Mouse (Mus musculus): ENCODE results near the gene Pid1. TPM values are rescaled to one million over a fixed set of nuclear protein-coding genes. Genes with fewer than 3 reads are reported as not detected.

The Pid1 gene
- 87.3 and 93.9 TPM in 2 replicates for polyA plus RNA-seq (2014; fragmentation: Nextera tagmentation; extraction: Ambion mirVana)

DNA sequence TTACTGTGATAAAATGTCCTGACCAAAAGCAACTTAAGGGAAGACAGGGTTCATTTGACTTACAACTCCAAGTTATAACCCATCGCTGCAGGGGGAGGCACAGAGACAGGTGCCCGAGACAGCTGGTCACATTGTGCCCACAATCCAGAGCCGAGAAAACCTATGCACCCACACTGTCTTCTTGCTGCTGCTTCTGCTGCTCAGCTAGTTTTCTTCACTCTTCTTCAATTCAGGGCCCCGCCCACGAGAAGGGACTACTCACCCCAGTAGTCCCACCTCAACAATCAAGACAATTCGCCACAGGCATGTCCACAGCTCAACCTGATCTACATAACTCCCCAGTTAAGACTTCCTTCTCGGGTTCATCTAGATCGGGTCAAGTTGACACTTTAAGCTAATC lies at the start of gene Pid1:
TSS of gene Pid1 (minus strand) at position 214 of the 400 bp plus-strand sequence.
- Histone ChIP-seq H3K4me2 (ENCODE audit: low read length) (no peak within 1 kb of the TSS), H3K36me3 (ENCODE audit: control insufficient read depth, insufficient read depth, low read length) (no peaks in the 10 kb centered on the region), H3K9me3 (ENCODE audit: control insufficient read depth, low read length) (no peaks in the 10 kb centered on the region), H3K27ac (replicated peaks; ENCODE audit: low read depth, low read length) (no peak within 1 kb of the TSS), H3K9ac (replicated peaks; ENCODE audit: low read length) (no peak within 1 kb of the TSS), H3K4me1 (ENCODE audit: control insufficient read depth, insufficient read depth, low read length) (no peaks in the 10 kb centered on the region), H3K4me3 (replicated peaks; ENCODE audit: low read depth, low read length) (no peak within 1 kb of the TSS), H3K27me3 (ENCODE audit: control insufficient read depth, insufficient read depth, low read length) (no peaks in the 10 kb centered on the region)
- no peak for ATAC-seq (ENCODE audit: low FRiP score, low TSS enrichment)
- no peak for DNase-seq
- 87% methylated on average over 8 of the region's 8 CpGs for WGBS

DNA sequence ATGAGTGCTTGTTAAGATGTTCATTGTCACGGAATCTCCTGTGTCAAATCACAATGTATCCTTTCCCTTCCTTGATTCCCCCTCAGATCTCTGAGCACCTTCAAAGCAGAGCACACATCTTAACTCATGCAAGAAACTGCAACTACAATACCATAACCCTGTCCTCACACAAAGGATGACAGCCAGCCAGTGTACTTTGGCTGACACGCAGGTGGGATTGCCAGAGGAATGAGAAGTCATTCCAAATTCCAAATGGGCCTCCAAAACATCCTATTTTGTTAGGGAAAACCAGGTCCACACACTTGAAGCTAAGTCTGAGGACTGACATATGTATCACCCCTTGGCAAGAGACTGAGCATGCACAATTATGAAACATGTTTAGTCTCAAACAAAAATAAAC lies 45.5 kb upstream of the Pid1 start:
- H3K9me3 ChIP-seq (ENCODE audit: control insufficient read depth, low read length): no peaks in the 10 kb centered on the region
- no peaks in the 10 kb centered on the region for H3K27me3 ChIP-seq (ENCODE audit: control insufficient read depth, insufficient read depth, low read length)
- ATAC-seq (ENCODE audit: low FRiP score, low TSS enrichment) (no peak), DNase-seq (no peak)
- no peak overlapping the region for H3K9ac ChIP-seq (replicated peaks; ENCODE audit: low read length)
- H3K27ac ChIP-seq (replicated peaks; ENCODE audit: low read depth, low read length): no peak overlapping the region
- 87% methylated on average over 2 of the region's 2 CpGs for WGBS
- no peaks in the 10 kb centered on the region for H3K36me3 ChIP-seq (ENCODE audit: control insufficient read depth, insufficient read depth, low read length)
- H3K4me1 ChIP-seq (ENCODE audit: control insufficient read depth, insufficient read depth, low read length): peaks cover 2% of the 10 kb centered on the region; the same call in 1 of the 2 replicates
- no peak overlapping the region for H3K4me2 ChIP-seq (ENCODE audit: low read length)
- no peak overlapping the region for H3K4me3 ChIP-seq (replicated peaks; ENCODE audit: low read depth, low read length)

DNA sequence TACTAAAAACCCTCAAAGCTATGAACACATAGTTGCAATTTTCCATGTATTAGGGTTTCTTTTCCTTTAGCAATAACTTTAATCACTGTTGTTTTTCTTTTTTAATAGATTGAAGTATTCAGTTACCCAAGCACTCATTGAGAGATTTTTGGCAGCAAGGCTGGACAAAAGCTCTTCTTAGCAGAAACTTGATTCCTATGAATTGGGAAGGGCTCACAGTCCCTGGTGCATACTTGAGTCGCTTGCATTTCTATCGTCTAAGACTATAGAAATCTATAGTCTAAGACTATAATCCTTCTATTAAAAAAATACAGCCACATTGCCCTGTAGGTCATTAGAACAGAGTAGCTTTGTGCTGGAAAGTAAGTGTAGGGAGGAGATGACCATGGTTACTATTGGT lies 44.9 kb upstream of the Pid1 start:
- H3K27ac ChIP-seq (replicated peaks; ENCODE audit: low read depth, low read length): no peak overlapping the region
- H3K27me3 ChIP-seq (ENCODE audit: control insufficient read depth, insufficient read depth, low read length): no peaks in the 10 kb centered on the region
- H3K36me3 ChIP-seq (ENCODE audit: control insufficient read depth, insufficient read depth, low read length): no peaks in the 10 kb centered on the region
- H3K4me2 ChIP-seq (ENCODE audit: low read length): no peak overlapping the region
- H3K9ac ChIP-seq (replicated peaks; ENCODE audit: low read length): no peak overlapping the region
- H3K9me3 ChIP-seq (ENCODE audit: control insufficient read depth, low read length): no peaks in the 10 kb centered on the region
- no peak overlapping the region for H3K4me3 ChIP-seq (replicated peaks; ENCODE audit: low read depth, low read length)
- ATAC-seq (ENCODE audit: low FRiP score, low TSS enrichment) (no peak), DNase-seq (no peak)
- 79% methylated on average over 2 of the region's 2 CpGs for WGBS
- peaks cover 2% of the 10 kb centered on the region; the same call in 1 of the 2 replicates for H3K4me1 ChIP-seq (ENCODE audit: control insufficient read depth, insufficient read depth, low read length)

DNA sequence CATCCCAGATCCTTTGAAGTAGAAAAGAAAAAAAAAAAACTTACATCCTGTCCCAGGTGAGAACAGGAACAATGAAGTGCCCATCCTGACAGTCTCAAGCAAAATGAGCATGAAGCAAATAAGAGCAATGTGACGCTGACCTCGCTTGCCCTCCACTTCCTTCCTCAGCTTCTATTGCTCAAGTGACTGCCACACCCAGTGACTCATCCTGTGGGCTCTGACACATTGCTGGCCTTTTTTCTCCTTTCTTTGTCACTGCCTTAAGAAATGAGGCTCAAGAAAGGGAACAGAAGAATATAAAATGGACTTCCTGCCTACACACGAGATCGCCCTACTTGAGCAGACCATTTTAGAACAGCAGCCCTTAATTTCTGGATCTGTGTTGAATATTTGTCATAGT lies 42.9 kb upstream of the Pid1 start:
- Histone ChIP-seq H3K4me1 (ENCODE audit: control insufficient read depth, insufficient read depth, low read length) (peaks cover 2% of the 10 kb centered on the region; the same call in 1 of the 2 replicates), H3K27ac (replicated peaks; ENCODE audit: low read depth, low read length) (no peak overlapping the region), H3K9ac (replicated peaks; ENCODE audit: low read length) (no peak overlapping the region), H3K9me3 (ENCODE audit: control insufficient read depth, low read length) (no peaks in the 10 kb centered on the region), H3K27me3 (ENCODE audit: control insufficient read depth, insufficient read depth, low read length) (no peaks in the 10 kb centered on the region), H3K4me2 (ENCODE audit: low read length) (no peak overlapping the region), H3K4me3 (replicated peaks; ENCODE audit: low read depth, low read length) (no peak overlapping the region), H3K36me3 (ENCODE audit: control insufficient read depth, insufficient read depth, low read length) (no peaks in the 10 kb centered on the region)
- no peak for ATAC-seq (ENCODE audit: low FRiP score, low TSS enrichment)
- DNase-seq: no peak
- 91% methylated on average over 4 of the region's 4 CpGs for WGBS

DNA sequence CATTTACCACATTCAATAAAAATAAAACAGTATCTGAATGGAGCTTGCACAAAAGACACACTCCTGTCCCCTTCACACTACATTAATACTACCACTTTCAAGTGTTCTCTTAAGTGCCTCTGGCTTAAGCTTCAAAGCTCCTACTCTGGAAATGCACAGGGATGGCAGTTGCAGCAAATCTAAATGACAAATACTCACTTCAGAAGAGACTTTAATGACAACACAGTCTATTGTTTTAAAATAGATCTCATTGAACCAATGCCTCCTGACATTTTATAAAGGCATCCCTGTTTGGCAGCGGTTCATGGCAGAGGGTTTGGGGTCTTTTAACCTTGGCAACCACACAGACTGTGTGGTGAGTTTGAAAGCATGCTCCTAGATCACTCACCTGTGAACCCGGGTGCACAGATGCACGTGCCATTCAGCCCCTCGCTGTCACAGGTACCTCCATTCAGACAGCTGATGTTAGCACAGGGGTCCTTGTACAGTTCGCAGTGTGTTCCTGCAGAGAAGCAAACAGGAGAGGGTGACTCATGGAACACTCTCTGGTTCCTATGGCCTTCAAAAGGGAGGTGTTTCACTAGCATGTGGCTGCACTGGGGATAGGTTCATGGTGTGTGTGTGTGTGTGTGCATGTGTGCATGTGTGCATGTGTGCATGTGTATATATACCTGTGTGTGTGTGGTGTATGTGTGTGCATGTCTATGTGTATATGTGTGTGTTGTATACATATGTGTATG lies 41.7 kb upstream of the Pid1 start:
- Histone ChIP-seq H3K27ac (replicated peaks; ENCODE audit: low read depth, low read length) (no peak overlapping the region), H3K4me1 (ENCODE audit: control insufficient read depth, insufficient read depth, low read length) (peaks cover 2% of the 10 kb centered on the region; the same call in 1 of the 2 replicates), H3K4me3 (replicated peaks; ENCODE audit: low read depth, low read length) (no peak overlapping the region), H3K4me2 (ENCODE audit: low read length) (no peak overlapping the region), H3K36me3 (ENCODE audit: control insufficient read depth, insufficient read depth, low read length) (no peaks in the 10 kb centered on the region), H3K27me3 (ENCODE audit: control insufficient read depth, insufficient read depth, low read length) (no peaks in the 10 kb centered on the region), H3K9me3 (ENCODE audit: control insufficient read depth, low read length) (no peaks in the 10 kb centered on the region), H3K9ac (replicated peaks; ENCODE audit: low read length) (no peak overlapping the region)
- ATAC-seq (ENCODE audit: low FRiP score, low TSS enrichment) (no peak), DNase-seq (no peak)
- WGBS: 82% methylated on average over 5 of the region's 5 CpGs

DNA sequence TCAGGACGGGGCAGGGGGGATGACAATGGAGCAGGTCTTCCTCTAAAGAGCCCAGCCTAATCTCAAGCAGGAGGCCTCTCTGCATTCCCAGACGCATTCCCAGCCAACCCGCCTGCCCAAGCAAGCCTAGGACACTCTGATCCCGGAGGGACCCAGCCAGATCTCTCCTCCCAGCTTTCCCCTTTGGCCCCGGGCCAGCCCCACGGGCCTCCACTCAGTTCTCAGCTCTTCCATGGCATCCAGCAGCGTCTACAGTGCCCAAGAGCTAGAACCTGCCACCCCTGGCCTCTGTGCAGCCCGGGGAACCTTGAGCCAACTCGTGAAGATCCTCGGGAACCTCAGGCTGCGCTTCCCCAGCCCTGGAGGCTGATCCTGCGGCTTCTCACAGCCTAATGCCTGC lies 40.9 kb upstream of the Pid1 start:
- Histone ChIP-seq H3K4me1 (ENCODE audit: control insufficient read depth, insufficient read depth, low read length) (peaks cover 2% of the 10 kb centered on the region; the same call in 1 of the 2 replicates), H3K9me3 (ENCODE audit: control insufficient read depth, low read length) (no peaks in the 10 kb centered on the region), H3K9ac (replicated peaks; ENCODE audit: low read length) (no peak overlapping the region), H3K4me2 (ENCODE audit: low read length) (no peak overlapping the region), H3K27ac (replicated peaks; ENCODE audit: low read depth, low read length) (no peak overlapping the region), H3K27me3 (ENCODE audit: control insufficient read depth, insufficient read depth, low read length) (no peaks in the 10 kb centered on the region), H3K36me3 (ENCODE audit: control insufficient read depth, insufficient read depth, low read length) (no peaks in the 10 kb centered on the region), H3K4me3 (replicated peaks; ENCODE audit: low read depth, low read length) (no peak overlapping the region)
- no peak for ATAC-seq (ENCODE audit: low FRiP score, low TSS enrichment)
- 53% methylated on average over 12 of the region's 12 CpGs for WGBS
- DNase-seq: no peak

DNA sequence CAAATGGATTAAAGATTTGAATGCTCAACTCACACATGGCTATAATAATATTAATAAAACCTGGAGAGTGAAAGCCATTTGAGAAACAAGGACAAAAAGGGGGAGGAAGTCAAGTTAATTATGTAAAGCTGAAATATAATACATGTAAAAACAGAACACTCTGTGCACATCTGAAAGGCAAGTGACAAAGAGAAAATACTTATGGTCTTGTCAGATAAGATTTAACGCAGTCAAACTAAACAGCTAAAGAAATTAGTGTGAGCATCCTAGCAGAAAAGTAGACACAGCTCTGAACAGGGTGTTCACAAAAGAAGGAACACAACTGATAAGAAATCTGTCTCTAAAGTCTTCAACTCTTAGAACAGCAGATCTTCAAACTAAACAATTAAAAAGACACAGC lies 38.2 kb upstream of the Pid1 start:
- Histone ChIP-seq H3K4me2 (ENCODE audit: low read length) (no peak overlapping the region), H3K27me3 (ENCODE audit: control insufficient read depth, insufficient read depth, low read length) (no peaks in the 10 kb centered on the region), H3K4me3 (replicated peaks; ENCODE audit: low read depth, low read length) (no peak overlapping the region), H3K9ac (replicated peaks; ENCODE audit: low read length) (no peak overlapping the region), H3K36me3 (ENCODE audit: control insufficient read depth, insufficient read depth, low read length) (no peaks in the 10 kb centered on the region), H3K27ac (replicated peaks; ENCODE audit: low read depth, low read length) (no peak overlapping the region), H3K9me3 (ENCODE audit: control insufficient read depth, low read length) (no peaks in the 10 kb centered on the region), H3K4me1 (ENCODE audit: control insufficient read depth, insufficient read depth, low read length) (peaks cover 2% of the 10 kb centered on the region; the same call in 1 of the 2 replicates)
- DNase-seq: no peak
- ATAC-seq (ENCODE audit: low FRiP score, low TSS enrichment): no peak
- WGBS: 71% methylated on average over 1 of the region's 1 CpGs

DNA sequence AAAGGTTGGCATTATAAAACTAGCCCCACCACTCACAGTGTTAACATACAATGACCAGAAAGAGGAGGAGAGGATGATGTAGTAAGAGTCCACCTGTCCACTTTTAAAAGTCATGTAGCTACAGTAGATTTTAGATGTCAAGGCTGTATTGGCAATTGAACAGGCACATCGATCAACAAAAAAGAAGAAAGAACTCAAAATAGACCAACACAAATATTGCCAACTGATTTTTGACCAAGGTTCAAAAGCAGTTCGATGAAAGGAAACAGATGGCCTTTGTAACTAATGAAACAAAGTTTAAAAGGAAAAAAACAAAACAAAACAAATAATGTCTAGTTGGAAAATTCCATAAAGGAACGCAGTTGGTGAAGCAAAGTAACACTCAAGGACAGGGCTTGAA lies 35.7 kb upstream of the Pid1 start:
- H3K9ac ChIP-seq (replicated peaks; ENCODE audit: low read length): no peak overlapping the region

DNA sequence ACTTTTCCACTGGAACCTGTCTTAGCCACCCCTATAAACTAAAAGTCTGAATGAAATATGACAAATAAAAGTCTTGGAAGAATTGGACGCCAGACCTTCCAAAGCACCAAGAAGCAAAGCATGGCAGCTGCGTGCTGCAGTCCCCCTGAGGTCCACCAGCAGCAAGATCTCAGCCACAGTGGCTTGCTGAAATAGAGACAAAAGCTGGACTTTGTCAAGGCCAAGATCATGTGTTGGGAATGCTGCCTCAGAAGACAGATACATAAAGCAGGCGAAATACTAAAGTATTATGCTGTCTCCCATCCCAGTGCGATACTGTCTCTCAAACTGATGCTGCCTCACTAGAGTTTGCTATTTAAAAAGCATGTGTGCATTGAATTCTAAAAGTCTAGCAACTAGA lies 35.1 kb upstream of the Pid1 start:
- WGBS: 90% methylated on average over 4 of the region's 4 CpGs

More for the DNA sequence above, 35.7 kb upstream of the Pid1 start:
- 89% methylated on average over 3 of the region's 3 CpGs for WGBS
- H3K36me3 ChIP-seq (ENCODE audit: control insufficient read depth, insufficient read depth, low read length): no peaks in the 10 kb centered on the region; the same call in 1 of the 2 replicates
- H3K27ac ChIP-seq (replicated peaks; ENCODE audit: low read depth, low read length): no peak overlapping the region
- no peak for ATAC-seq (ENCODE audit: low FRiP score, low TSS enrichment)
- no peak overlapping the region for H3K4me3 ChIP-seq (replicated peaks; ENCODE audit: low read depth, low read length)
- no peak overlapping the region for H3K4me2 ChIP-seq (ENCODE audit: low read length)
- no peaks in the 10 kb centered on the region for H3K9me3 ChIP-seq (ENCODE audit: control insufficient read depth, low read length)
- H3K27me3 ChIP-seq (ENCODE audit: control insufficient read depth, insufficient read depth, low read length): no peaks in the 10 kb centered on the region
- no peak for DNase-seq
- H3K4me1 ChIP-seq (ENCODE audit: control insufficient read depth, insufficient read depth, low read length): no peaks in the 10 kb centered on the region

More for the DNA sequence above, 35.1 kb upstream of the Pid1 start:
- DNase-seq (no peak), ATAC-seq (ENCODE audit: low FRiP score, low TSS enrichment) (no peak)
- H3K4me1 ChIP-seq (ENCODE audit: control insufficient read depth, insufficient read depth, low read length): no peaks in the 10 kb centered on the region
- H3K9me3 ChIP-seq (ENCODE audit: control insufficient read depth, low read length): no peaks in the 10 kb centered on the region
- H3K36me3 ChIP-seq (ENCODE audit: control insufficient read depth, insufficient read depth, low read length): no peaks in the 10 kb centered on the region; the same call in 1 of the 2 replicates
- H3K9ac ChIP-seq (replicated peaks; ENCODE audit: low read length): no peak overlapping the region
- H3K4me2 ChIP-seq (ENCODE audit: low read length): no peak overlapping the region
- H3K27me3 ChIP-seq (ENCODE audit: control insufficient read depth, insufficient read depth, low read length): no peaks in the 10 kb centered on the region
- no peak overlapping the region for H3K27ac ChIP-seq (replicated peaks; ENCODE audit: low read depth, low read length)
- no peak overlapping the region for H3K4me3 ChIP-seq (replicated peaks; ENCODE audit: low read depth, low read length)

Data from midbrain, embryonic 14.5 days (tissue).